Mouse (Mus musculus): ENCODE measurements around the gene Zscan2.
A peak's percentile ranks its signal among the peaks of the same experiment; 100 is the strongest.

The Zscan2 gene

DNA sequence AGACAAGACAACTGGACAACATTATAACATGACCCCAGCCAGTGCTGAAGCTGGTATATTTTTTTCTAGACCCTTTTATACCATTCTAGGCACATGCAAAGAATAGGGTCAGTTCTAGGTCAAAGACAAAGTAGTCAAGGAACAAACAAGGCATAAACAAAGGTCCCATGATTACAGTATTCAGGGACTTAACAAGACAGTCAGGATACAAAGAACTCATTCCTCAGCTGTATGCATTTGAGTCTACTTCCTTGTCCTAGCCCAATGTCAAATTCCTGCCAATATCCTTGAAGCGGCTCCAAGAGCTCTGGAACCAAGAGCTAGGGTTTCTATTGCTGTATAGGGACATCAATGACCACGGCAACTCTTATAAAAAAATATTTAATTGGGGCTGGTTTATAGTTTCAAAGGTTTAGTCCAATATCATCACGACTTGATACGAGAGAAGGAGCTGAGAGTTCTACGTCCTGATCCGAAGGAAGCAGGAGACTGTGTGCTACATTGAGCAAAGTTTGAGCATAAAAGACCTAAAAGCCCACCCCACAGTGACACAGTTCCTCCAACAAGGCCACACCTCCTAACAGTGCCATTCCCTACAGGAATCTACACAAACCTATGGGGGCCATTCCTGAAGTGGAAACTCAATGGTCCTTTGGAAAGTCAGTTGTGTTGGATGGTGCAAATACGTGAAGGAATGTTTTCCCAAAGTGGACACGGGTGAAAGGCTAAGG lies 16.6 kb upstream of the Zscan2 start:
- DNase-seq: no peak

DNA sequence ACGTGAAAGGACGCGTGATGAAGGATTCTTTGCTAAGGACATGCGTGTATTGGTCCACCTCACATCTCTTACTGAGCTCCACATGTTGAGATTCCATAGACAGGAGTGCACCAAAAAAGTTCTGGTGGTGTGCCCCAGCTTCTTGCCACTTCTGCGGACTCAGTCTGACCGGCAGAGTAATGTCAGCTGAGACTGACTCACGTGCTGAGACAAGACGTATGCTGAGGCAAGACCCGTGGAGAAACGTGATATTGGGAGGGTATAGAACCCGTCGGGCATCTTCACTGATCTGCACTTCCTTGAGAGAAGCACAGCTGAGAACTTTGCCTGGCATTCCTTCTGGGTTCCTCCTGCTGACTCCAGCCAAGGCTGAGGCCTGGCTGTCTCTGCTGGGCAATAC lies 16.0 kb upstream of the Zscan2 start:
- no peak for DNase-seq

DNA sequence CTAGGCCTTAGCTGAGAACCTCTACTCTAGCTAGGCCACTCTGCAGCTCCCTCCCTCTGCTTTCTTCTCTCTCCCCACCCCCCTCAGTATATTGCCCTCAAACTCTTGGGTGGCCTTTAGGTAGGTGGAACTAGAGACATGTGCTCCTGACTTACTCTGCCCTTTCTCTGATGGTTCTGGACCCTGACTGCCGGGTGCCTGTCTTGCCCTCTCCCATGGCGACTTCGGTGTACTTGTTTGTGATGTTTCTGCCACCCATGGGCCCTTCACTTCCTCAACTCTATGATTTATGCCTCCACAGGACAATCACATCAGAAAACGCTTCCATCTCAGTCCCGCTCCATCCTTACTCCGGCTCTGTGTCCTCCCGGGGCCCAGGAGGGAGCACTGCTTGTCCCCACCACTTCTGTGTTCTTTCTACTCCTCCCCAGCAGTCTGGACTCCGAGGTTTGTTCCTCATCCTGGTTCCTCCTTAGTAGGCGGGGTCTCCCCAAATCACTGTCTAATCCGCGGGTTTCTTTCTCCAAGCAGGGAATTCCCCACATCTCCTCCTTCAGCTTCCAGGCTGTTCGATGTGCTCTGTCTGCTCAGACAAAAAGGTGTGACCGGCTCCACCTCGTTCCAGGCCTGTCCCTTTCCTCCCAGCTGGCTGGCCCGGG lies 15.0 kb upstream of the Zscan2 start:
- peak; percentile 50 for DNase-seq

DNA sequence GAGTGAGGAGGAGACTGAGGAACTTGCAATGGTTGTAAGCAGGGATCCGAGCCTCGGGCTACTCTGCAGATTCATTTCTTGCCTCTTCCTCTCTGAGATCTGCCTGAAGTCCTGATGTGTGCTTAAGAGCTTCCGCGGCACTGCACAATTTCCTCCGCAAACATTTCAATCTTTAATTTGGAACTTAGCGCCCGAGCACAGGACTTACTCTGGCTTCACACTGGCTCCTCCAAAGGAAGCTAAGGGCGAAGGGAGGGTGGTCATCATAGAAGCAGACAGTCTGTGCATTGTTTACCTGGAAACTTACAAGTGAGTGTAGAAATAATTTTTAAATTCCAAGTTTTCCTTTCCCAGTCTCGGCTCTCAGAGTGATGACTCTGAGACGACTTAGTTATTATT lies 14.4 kb upstream of the Zscan2 start:
- DNase-seq: no peak

DNA sequence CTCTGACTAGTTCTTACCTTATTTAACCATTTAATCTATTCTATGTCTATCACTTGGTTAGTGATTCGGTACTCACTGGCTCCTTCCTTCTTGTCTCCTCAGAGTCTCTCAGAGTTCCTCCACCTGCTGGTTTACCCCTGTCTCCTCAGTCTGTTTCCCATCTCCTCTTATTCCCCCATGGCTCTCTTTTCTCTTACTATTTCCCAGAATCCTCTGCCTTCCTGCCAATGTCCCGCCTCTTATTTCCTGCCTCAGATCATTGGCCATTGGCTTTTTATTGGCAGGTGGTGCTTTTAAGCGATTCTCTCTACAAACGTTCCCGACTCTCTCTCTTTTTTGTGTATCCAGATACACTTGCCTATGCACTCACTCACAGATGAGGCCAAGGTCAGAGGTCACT lies 14.0 kb upstream of the Zscan2 start:
- no peak for DNase-seq

DNA sequence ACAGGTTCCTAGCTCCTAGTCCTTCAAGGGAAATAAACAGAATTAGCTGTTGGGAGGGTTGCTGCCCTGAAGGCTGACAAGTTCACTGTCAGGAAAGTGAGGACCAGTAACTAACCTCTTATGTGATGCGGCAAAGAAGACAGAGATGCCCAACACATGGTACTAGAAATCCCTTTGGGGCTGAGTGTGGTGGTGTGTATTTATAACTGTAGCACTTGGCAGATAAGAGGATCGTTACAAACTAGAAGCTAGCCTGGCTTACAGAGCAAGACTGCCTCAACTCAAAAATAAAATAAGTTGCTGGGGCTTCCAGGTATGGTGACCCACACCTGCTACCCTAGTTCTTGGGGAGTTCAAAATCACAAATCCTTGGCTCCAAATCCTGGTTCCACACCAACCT lies 11.5 kb upstream of the Zscan2 start:
- no peak for DNase-seq

DNA sequence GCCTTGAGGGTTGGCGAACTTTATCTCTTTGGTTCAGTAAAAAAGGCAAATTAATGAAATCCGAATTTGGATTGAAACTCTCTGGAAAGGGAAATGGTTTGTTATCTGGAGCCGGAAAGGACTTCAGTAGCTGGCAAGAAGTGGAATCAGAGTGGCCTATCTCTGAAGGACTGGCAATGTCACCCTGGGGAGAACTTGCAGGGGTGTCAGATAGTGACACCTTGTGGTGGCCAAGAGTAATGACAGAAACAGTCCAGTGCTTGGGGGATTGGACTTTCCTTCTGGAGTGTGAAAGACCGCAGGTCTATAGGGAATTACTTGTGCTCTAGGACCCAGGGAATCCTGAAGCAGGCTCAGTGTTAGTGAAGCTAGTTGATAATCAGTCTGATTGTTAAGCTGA lies 11.0 kb upstream of the Zscan2 start:
- DNase-seq: peak; percentile 42 to 67

DNA sequence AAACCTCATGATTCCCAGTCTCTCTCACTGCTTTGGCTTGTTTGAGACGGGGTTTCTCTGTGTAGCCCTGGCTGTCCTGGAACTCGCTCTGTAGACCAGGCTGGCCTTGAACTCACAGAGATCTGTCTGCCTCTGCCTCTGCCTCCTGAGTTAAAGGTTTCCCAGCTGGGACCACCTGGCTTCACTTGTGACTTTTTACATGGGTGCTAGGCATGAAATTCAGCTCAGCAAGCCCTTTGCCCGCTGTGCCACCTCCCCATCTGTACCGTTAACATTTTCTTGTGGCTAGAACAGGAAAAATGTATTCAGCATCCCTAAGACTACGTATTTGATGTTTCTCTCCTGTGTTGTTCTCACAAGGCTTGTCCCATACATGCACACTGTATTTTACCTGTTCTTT lies 10.2 kb upstream of the Zscan2 start:
- no peak for DNase-seq

DNA sequence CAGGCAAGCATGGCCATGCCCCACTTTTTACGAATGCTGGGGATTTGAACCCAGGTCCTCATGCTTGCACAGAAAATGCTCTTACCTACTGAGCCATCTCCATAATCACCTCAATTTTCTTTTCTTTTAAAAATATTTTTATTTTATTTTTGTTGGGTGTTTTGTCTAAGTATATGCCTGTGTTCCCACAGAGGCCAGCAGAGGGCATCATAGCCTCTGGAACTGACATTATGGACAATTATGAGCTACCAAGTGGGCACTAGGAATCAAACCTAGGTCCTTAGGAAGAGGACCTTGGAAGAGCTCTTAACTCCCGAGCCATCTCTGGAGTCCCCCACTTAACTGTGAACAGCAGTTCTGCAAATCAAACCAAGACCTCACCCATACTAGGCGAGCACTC lies 7.5 kb upstream of the Zscan2 start:
- DNase-seq: no peak

DNA sequence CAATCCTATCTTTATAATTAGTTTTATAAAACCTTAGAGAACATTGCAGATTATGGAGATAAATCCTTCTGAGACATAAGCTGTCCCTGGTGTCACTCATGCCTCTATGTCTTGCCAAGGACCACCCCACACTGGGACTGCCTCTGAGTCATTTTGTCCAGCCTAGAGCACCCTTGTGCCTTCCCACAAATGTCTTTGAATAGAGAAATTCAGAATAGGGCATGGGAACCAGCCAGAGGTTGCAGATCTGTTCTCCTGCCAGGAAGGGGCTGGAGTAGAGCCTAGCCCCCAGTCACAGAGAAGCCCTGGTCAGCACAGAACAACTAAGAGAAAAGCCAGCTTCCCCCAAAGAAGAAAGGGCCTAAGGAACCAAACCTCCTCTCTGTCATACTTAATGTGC lies 5.4 kb upstream of the Zscan2 start:
- DNase-seq: no peak

DNA sequence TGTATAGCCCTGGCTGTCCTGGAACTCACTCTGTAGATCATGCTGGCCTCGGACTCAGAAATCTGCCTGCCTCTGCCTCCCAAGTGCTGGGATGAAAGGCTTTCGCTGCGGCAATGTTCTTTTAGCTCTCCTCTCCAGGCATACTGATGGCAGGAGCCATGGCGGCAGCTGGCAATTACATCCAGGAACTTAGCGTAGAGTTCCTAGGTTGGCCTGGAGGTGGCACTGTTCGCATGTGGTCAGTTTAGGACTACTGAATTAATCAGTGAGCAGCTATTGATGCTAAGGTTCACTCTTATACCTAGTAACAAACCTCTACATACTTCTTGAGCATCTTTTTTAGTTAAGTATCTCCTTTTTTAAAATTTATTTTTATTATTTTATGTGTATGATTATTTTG lies 3.5 kb upstream of the Zscan2 start:
- peak; percentile 77 to 78 for DNase-seq

DNA sequence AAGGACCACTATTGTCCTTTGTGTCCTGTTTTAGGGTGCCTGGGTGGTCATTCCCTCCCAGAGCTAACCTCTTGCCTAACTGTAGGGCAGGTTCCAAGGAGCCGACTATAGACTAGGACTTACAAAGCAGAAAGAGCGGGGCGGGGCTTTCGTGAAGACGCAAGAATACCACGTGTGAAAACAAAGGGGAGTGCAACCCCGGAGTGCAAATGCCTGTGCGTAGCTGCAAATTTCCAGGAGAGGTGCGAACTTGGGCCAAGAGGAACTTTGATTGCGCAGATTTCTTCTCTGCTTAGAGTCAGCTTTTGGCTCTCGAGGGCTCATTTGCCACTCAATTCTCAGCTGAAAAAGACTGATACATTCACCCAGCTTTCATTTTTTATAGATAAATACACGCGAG lies 493 bp upstream of the Zscan2 start:
- DNase-seq: peak; percentile 79 to 87

DNA sequence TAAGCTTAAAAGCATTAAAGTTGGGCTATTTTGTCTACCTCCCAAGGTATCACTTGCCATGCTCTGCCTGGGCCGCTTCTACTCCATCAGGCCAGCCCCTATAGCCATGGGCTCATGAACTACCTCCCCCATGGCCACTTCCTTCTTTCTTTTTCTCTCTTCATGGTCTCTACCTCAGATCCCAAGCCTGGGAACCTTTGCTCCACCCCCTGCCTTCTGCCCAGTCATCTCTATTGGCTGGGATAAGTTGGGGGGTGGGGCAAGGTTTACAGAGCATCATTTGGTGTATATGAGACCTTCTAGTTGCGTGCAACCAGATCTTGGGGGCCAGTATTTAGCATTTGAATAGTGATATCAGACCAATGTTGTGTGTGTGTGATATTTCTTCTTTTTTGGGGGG lies 1.8 kb downstream of the Zscan2 start:
- DNase-seq: no peak

DNA sequence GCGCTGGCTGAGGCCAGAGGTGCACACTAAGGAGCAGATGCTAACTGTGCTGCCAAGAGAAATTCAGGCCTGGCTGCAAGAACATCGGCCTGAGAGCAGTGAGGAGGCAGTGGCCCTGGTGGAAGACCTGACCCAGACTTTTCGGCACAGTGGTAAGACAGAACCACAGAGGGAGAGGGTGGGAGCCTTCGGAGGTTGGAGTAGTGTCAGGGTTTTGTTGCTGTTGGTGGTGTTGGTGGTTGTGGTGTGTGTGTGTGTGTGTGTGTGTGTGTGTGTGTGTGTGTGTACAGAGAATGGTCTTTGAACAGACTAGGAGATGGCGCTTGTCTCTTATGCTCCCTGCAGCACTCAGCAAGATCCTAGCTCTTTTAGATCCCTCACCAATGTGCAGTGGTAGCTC lies 2.8 kb downstream of the Zscan2 start:
- DNase-seq: no peak

DNA sequence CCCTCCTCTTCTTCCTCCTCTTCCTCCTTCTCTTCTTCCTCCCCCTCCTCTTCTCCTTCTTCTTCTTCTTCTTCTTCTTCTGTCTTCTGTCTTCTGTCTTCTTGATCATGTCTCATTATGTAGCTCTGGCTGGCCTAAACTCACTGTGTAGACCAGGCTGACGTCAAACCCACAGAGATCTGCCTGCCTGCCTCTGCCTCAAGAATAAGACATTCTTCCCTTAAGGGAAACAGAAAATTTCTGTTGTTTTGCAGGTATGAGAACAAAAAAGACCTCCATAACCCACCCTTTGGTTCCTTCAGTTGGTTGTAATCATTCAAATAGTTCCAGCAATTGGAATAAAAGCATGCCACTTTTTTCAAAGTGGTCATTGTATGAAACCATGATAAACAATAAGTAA lies 3.4 kb downstream of the Zscan2 start:
- DNase-seq: no peak

DNA sequence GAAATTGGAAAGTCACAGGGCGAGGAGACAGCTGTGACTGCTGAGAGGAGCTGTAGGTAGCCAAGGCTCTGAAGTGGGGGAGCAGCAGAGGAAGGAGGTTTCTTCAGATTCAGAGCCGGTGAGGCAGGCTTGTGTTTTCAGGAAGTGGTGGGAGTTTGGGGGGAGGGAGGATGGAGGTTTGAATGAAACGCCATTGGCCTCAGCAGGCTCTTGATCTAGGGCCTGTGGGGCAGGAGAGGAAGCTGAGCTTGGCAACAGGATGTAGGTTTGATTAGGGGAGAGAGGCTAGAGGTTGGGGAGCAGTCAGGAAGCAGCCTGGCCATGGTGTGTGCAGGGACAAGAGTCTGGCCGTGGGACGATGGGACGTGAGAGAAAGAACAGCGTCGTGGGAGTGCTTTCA lies 4.1 kb downstream of the Zscan2 start:
- peak; percentile 31 to 34 for DNase-seq

DNA sequence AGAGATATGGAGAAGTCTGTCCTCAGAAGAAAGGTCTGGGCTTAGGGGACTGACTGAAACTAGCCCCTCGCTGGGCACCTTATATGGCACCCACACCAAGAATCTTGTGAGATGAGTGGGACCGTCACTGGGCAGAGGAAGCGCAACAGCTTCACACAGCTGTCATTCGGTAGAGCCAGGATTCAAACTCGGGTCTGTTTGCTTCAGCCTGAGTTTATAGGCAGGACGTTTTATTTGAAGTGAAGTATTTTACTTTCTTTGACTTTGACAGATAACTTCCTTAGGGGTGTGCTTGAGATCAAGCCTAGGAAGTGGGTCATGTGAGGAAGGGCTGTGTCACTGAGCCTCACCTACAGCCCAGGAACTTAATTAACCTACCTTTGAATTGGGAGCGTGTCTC lies 4.8 kb downstream of the Zscan2 start:
- DNase-seq: no peak

DNA sequence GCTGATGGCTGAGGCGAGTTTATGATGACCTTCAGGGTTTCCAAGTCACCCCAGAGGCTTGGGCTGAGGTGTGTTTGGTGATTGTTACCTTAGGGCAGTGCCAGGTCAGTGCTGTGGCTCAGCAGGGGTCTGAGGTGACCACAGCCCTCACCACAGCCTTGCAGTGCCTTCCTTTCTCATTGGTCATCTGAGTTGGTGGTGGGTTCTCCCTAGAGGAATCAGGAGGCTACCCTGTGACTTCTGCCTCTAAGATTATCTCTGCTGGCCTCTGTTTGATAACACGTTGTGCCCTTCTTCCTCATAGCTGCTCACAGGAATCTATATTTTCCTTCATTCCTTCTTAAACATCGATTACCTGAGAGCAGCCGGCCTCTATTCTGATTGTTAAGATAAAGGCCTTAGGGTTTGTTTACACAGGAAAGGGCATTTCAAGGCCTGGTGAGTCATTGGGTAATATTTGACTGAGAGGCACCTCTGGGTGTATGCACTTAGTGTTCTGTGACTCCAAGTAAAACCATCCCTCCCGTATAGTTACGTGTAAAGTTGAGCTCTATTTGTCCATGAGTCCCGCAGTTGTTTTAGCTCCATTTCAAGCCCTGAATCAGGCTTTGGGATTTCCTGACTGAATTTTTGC lies 5.9 kb downstream of the Zscan2 start:
- peak in 1 of 2 experiments; percentile 45 for DNase-seq

DNA sequence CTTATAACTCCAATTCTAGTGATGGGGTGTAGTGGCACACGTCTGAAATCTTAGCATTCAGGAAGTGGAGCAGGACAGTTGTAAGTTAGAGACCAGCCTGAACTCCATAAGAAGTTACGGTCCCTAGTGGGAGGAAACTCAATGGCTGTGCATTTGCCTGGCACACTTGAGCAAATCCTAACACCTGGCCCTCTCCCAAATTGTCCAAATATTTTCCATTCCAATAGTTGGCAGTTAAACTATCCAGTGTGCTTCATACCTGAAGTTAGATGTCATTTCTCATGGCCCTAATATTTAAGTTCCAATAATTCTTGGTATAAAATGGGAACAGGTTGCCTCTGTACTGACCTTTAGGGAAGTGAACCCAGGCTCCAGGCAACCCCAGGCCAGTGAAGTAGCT lies 8.0 kb downstream of the Zscan2 start:
- DNase-seq: no peak

DNA sequence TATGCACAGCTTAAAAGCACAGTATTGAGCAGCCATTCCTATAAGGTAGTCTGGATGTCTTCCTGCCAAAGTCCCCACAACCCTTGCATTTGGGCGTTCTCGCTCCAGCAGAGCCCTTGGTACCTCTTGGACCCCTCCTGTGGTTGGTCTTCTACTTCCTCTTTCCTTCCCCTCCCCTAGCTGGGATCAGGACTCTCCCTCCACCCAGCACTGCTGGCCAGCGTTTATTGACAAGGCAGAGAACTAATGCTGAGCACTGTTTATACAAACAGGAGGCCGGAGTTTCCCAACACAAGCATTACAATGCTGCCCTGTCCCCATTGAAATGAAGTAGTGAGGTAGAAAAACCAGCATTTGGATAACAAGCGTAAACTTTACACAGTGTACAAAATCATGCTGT lies 12.3 kb downstream of the Zscan2 start:
- no peak for DNase-seq

DNA sequence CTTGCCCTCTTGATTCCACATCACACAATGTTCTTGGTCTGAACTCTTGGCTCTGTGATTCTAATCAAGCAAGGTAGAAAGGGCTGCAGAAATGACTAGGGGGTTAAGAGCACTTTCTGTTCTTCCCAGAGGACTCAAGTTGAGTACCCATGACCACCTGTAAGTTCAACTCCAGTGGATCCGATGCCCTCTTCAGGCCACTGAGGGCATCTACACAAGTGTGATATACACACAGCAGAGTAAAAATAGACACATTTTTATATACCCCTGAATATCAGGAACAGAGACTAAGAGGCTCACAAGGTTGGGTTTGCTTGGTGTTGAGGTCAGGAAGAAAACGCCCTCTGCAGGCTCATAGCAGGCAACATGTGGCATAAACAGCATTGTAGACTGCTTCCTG lies 12.9 kb downstream of the Zscan2 start:
- DNase-seq: no peak

DNA sequence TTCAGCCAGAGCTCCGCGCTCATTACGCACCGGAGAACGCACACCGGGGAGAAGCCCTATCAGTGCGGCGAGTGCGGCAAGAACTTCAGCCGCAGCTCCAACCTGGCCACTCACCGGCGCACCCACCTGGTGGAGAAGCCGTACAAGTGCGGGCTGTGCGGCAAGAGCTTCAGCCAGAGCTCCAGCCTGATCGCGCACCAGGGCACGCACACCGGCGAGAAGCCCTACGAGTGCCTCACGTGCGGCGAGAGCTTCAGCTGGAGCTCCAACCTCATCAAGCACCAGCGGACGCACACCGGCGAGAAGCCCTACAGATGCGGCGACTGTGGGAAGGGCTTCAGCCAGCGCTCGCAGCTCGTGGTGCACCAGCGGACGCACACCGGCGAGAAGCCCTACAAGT lies 15.0 kb downstream of the Zscan2 start:
- DNase-seq: no peak

DNA sequence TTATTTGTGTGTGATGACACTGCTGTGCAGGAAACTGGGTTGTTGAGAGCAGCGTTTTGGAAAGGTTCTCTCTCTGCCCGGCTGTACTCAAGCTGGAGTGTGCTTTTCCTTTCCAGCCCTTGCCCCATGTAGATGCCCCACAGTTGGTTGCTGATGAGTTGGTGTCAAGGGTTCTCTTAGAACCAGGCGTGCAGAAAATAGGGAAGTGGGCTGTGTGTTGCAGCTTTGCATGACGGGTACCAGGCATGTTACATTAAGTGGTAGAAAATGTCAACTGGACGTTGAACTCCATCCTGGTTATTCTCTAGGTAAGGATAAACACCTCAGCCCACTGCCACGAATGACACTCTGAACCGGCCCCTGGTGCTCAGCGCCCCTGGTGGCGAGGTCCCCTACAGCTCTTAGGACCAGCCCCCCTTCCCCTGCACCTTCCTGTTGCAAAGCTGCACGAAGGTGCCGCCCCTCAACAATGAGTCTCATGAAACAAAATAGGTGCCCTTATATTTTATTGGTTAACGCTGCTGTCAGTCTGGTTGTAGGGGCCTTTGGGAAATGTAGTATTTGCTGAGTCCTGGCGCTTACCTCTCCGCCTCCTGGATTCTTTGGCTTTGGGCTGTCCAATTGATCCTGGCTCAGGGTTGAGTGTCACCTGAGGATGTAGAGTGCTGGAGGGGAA lies 22.2 kb downstream of the Zscan2 start:
- DNase-seq: peak; percentile 69 to 82

DNA sequence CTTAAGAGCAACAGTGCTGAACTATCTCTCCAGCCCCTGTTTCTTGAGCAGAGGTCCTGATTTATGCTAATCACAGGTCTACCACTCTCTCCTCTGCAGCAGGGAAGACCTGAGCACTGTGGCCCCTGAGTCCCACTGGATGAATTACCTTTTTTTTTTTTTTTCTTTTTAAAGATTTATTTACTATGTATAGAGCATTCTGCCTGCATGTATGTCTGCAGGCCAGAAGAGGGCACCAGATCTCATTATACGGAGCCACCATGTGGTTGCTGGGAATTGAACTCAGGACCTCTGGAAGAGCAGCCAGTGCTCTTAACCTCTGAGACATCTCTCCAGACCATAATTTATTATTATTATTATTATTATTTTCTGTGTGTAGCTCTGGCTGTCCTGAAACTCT lies 24.9 kb downstream of the Zscan2 start:
- DNase-seq: no peak

Measured in lung, adult 18-20 months (tissue).